Mouse (Mus musculus) adrenal gland, adult 10 weeks (tissue): ENCODE results near the gene Zbtb12. TPM values are rescaled to one million over a fixed set of nuclear protein-coding genes. Genes with fewer than 3 reads are reported as not detected.

Experiments
- polyA plus RNA-seq: library from polyadenylated mRNA; stranded (reverse); fragments of 350-450 nt; fragmentation: Illumina TruSeq; extraction: RNeasy Lipid Tissue Mini Kit (QIAGEN cat#74804); gene quantifications from one replicate; pipeline ENCODE4 v1.2.3, GENCODE M21; 2014; ENCODE audit warnings: low read depth, low replicate concordance

The Zbtb12 gene
- 2.7 TPM for polyA plus RNA-seq

GRCm38 (mm10) chr17:34879336-34879879 lies at the start of gene Zbtb12:
Gene Zbtb12 (plus strand): TSS chr17:34879483.

GRCm38 (mm10) chr17:34836856-34837221 lies 42.4 kb upstream of the Zbtb12 start, which contains the start of the genes Stk19 and Dxo:
Gene Stk19 (minus strand): TSS chr17:34836945.
Gene Dxo (plus strand): TSS chr17:34837019.

GRCm38 (mm10) chr17:34849722-34850516 lies 29.4 kb upstream of the Zbtb12 start, which contains the start of the genes Skiv2l and Nelfe:
Gene Skiv2l (minus strand): TSS chr17:34850210.
Gene Nelfe (plus strand): TSS chr17:34850391.

GRCm38 (mm10) chr17:34862416-34863081 lies 16.7 kb upstream of the Zbtb12 start, which contains the start of gene Cfb:
Gene Cfb (minus strand): TSS chr17:34862518.

GRCm38 (mm10) chr17:34881683-34882310 lies 2.5 kb downstream of the Zbtb12 start, which contains the start of gene Gm20547:
Gene Gm20547 (minus strand): TSS chr17:34882042.

GRCm38 (mm10) chr17:34898160-34898586 lies 18.9 kb downstream of the Zbtb12 start, which contains the start of the genes C2 and Ehmt2:
Gene C2 (minus strand): TSS chr17:34898265.
Gene Ehmt2 (plus strand): TSS chr17:34898469.

GRCm38 (mm10) chr17:34913930-34914665 lies 34.8 kb downstream of the Zbtb12 start, which contains the start of gene Slc44a4:
Gene Slc44a4 (plus strand): TSS chr17:34914466.

GRCm38 (mm10) chr17:34931061-34931734 lies 51.9 kb downstream of the Zbtb12 start, which contains the start of gene Neu1:
Gene Neu1 (plus strand): TSS chr17:34931253.

Other genes with a start within 250 kb of the Zbtb12 start
- 3.4 TPM for gene Prrt1, start 249.9 kb upstream of the Zbtb12 start, polyA plus RNA-seq
- 4.7 TPM for gene Fkbpl, start 234.7 kb upstream of the Zbtb12 start, polyA plus RNA-seq
- gene Atf6b, start 232.3 kb upstream of the Zbtb12 start, polyA plus RNA-seq, result 2.6 TPM
- gene Tnxb, start 208.9 kb upstream of the Zbtb12 start, polyA plus RNA-seq, result 0.17 TPM
- 9.4 TPM for gene C4b, start 135.6 kb upstream of the Zbtb12 start, polyA plus RNA-seq
- gene Cyp21a1, start 74.9 kb upstream of the Zbtb12 start, polyA plus RNA-seq, result 560 TPM
- gene Stk19, start 42.5 kb upstream of the Zbtb12 start, polyA plus RNA-seq, result 11.5 TPM
- gene Dxo, start 42.5 kb upstream of the Zbtb12 start, polyA plus RNA-seq, result 3.9 TPM
- 3.8 TPM for gene Skiv2l, start 29.3 kb upstream of the Zbtb12 start, polyA plus RNA-seq
- gene Nelfe, start 29.1 kb upstream of the Zbtb12 start, polyA plus RNA-seq, result 2.9 TPM
- gene Cfb, start 17.0 kb upstream of the Zbtb12 start, polyA plus RNA-seq, result 1.3 TPM
- gene Gm20547, start 2.6 kb downstream of the Zbtb12 start, polyA plus RNA-seq, result 1.3 TPM
- gene C2, start 18.8 kb downstream of the Zbtb12 start, polyA plus RNA-seq, result 20.2 TPM
- 10.5 TPM for gene Ehmt2, start 19.0 kb downstream of the Zbtb12 start, polyA plus RNA-seq
- gene Slc44a4, start 35.0 kb downstream of the Zbtb12 start, polyA plus RNA-seq, result not detected
- 3.5 TPM for gene Neu1, start 51.8 kb downstream of the Zbtb12 start, polyA plus RNA-seq
- 46.5 TPM for gene Hspa1b, start 79.8 kb downstream of the Zbtb12 start, polyA plus RNA-seq
- gene Gm20481, start 90.4 kb downstream of the Zbtb12 start, polyA plus RNA-seq, result not detected
- 23.9 TPM for gene Hspa1a, start 92.7 kb downstream of the Zbtb12 start, polyA plus RNA-seq
- not detected for gene Hspa1l, start 93.2 kb downstream of the Zbtb12 start, polyA plus RNA-seq
- 9.4 TPM for gene Lsm2, start 102.4 kb downstream of the Zbtb12 start, polyA plus RNA-seq
- 10.7 TPM for gene Vars, start 121.5 kb downstream of the Zbtb12 start, polyA plus RNA-seq
- gene Vwa7, start 137.1 kb downstream of the Zbtb12 start, polyA plus RNA-seq, result not detected
- gene Sapcd1, start 148.5 kb downstream of the Zbtb12 start, polyA plus RNA-seq, result not detected
- gene Msh5, start 167.3 kb downstream of the Zbtb12 start, polyA plus RNA-seq, result not detected
- gene Clic1, start 170.5 kb downstream of the Zbtb12 start, polyA plus RNA-seq, result 23.6 TPM
- gene Ddah2, start 179.6 kb downstream of the Zbtb12 start, polyA plus RNA-seq, result not detected
- gene Ly6g6c, start 185.9 kb downstream of the Zbtb12 start, polyA plus RNA-seq, result not detected
- gene Mpig6b, start 186.7 kb downstream of the Zbtb12 start, polyA plus RNA-seq, result not detected
- gene Ly6g6e, start 197.4 kb downstream of the Zbtb12 start, polyA plus RNA-seq, result not detected
- not detected for gene Ly6g6d, start 198.6 kb downstream of the Zbtb12 start, polyA plus RNA-seq
- not detected for gene Ly6g6f, start 206.1 kb downstream of the Zbtb12 start, polyA plus RNA-seq
- gene Abhd16a, start 209.8 kb downstream of the Zbtb12 start, polyA plus RNA-seq, result 4.8 TPM
- gene Ly6g5c, start 228.8 kb downstream of the Zbtb12 start, polyA plus RNA-seq, result not detected
- gene Ly6g5b, start 235.9 kb downstream of the Zbtb12 start, polyA plus RNA-seq, result not detected
- 1.4 TPM for gene Gpank1, start 242.0 kb downstream of the Zbtb12 start, polyA plus RNA-seq
- gene Csnk2b, start 242.6 kb downstream of the Zbtb12 start, polyA plus RNA-seq, result 163 TPM
- 1.3 TPM for gene D17H6S53E, start 246.9 kb downstream of the Zbtb12 start, polyA plus RNA-seq